Mouse (Mus musculus) brain, embryonic 14.5 days (tissue): ENCODE results near the gene Gdf15.

ENCODE experiments used
- CTCF ChIP-seq: fragments of 200-500 bp; IDR thresholded peaks from 2 replicates; pipeline ENCODE4 v1.5.1; 2012; ENCODE audit warnings: inconsistent platforms, mild to moderate bottlenecking, moderate library complexity, borderline replicate concordance; ENCODE audit not compliant: insufficient read depth, insufficient read length; ENCODE audit errors: extremely low read depth
- POLR2A ChIP-seq: fragments of 200-500 bp; IDR thresholded peaks from 2 replicates; pipeline ENCODE4 v1.6.1; 2012; ENCODE audit warnings: mild to moderate bottlenecking, inconsistent platforms, borderline replicate concordance; ENCODE audit not compliant: poor library complexity, insufficient read depth, insufficient read length, severe bottlenecking; ENCODE audit errors: extremely low read depth

DNA sequence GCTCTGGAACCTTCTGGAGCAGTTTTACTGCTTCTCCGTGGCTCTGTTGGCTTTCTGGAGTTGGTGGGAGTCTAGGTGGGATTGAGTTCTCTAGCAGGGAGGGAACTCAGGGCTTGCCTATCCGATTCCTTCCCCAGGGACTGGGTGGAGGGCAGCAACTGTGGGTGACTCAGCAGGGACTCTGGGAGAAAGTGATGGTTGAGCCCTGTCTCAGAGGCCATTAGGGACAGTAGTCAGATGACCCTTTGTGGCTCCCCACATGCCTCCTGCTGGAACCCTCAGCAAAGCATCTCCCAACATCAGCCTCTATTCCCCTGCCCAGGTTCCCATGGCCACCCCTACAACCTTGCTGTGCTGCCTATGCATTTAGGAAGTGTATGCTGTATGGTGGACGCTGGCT is 10.8 kb upstream of the Gdf15 start:
- TF ChIP-seq CTCF (no peak), POLR2A (no peak)
